Mouse (Mus musculus) midbrain, embryonic 11.5 days (tissue): ENCODE results near the gene H2-Eb1. TPM values are rescaled to one million over a fixed set of nuclear protein-coding genes. Genes with fewer than 3 reads are reported as not detected.

Source experiments
- ATAC-seq: fragments of 200-750 bp; cut with Nextera tagmentation; 2 replicates; pipeline ENCODE4 v1.8.0; 2017; ENCODE audit warnings: moderate TSS enrichment, moderate library complexity; ENCODE audit not compliant: low FRiP score
- DNase-seq: peaks from one replicate; pipeline ENCODE4 v3.0.0; 2015; ENCODE audit warnings: low spot score; ENCODE audit errors: missing footprints
- H3K27ac ChIP-seq: fragments of 300-500 bp; sonication (generic); 2 replicates; pipeline ENCODE4 v1.5.1; 2014; ENCODE audit warnings: low read depth, low read length
- H3K27me3 ChIP-seq: fragments of 300-500 bp; sonication (generic); 2 replicates; pipeline ENCODE4 v1.6.1; 2014; ENCODE audit warnings: mild to moderate bottlenecking, low read length, moderate library complexity, mixed read lengths; ENCODE audit not compliant: control insufficient read depth, insufficient read depth
- H3K36me3 ChIP-seq: fragments of 300-500 bp; sonication (generic); 2 replicates; pipeline ENCODE4 v1.6.1; 2014; ENCODE audit warnings: mild to moderate bottlenecking, low read length, moderate library complexity, mixed read lengths; ENCODE audit not compliant: control insufficient read depth, insufficient read depth
- H3K4me1 ChIP-seq: fragments of 300-500 bp; sonication (generic); 2 replicates; pipeline ENCODE4 v1.6.1; 2014; ENCODE audit warnings: low read length; ENCODE audit not compliant: control insufficient read depth, insufficient read depth
- H3K4me2 ChIP-seq: fragments of 300-500 bp; sonication (generic); 2 replicates; pipeline ENCODE4 v1.6.1; 2014; ENCODE audit warnings: mild to moderate bottlenecking, moderate library complexity
- H3K4me3 ChIP-seq: fragments of 300-500 bp; sonication (generic); 2 replicates; pipeline ENCODE4 v1.5.1; 2014; ENCODE audit warnings: low read depth, low read length
- H3K9ac ChIP-seq: fragments of 300-500 bp; sonication (generic); 2 replicates; pipeline ENCODE4 v1.6.1; 2014; ENCODE audit warnings: low read length
- H3K9me3 ChIP-seq: fragments of 300-500 bp; sonication (generic); 2 replicates; pipeline ENCODE4 v1.6.1; 2016; ENCODE audit warnings: low read length; ENCODE audit not compliant: control insufficient read depth
- WGBS: fragments of 180-500 bp; shearing (Covaris S2); extraction: QIAGEN DNeasy Blood & Tissue Kit; methylation state at CpG from one replicate; pipeline ENCODE4 v1.1.7; 2014; 5-methylcytosine and 5-hydroxymethylcytosine counted together
- polyA plus RNA-seq: library from polyadenylated mRNA; unstranded; fragments of >200 nt; fragmentation: Nextera tagmentation; extraction: Ambion mirVana; gene quantifications from 2 replicates; pipeline ENCODE4 v1.2.1, GENCODE M21; 2014

H2-Eb1 gene
- polyA plus RNA-seq, 1 experiment from 2014 or later, result 1.7 TPM

- no peak for ATAC-seq
- Histone ChIP-seq H3K4me1 (no peaks in the 10 kb centered on the region), H3K9ac (no peak overlapping the region), H3K27me3 (no peaks in the 10 kb centered on the region), H3K9me3 (no peaks in the 10 kb centered on the region), H3K4me2 (no peak overlapping the region), H3K4me3 (no peak overlapping the region), H3K36me3 (no peaks in the 10 kb centered on the region), H3K27ac (no peak overlapping the region)
- 75% methylated on average over 6 of the region's 6 CpGs for WGBS
- no peak for DNase-seq
Measured at GRCm38 (mm10) chr17:34347606-34348308, 42.1 kb downstream of the H2-Eb1 start.

- Histone ChIP-seq H3K27ac (no peak overlapping the region), H3K9me3 (no peaks in the 10 kb centered on the region), H3K9ac (no peak overlapping the region), H3K4me1 (no peaks in the 10 kb centered on the region), H3K27me3 (no peaks in the 10 kb centered on the region), H3K36me3 (no peaks in the 10 kb centered on the region), H3K4me2 (no peak overlapping the region), H3K4me3 (no peak overlapping the region)
- ATAC-seq, result no peak
- WGBS, result 8% methylated on average over 4 of the region's 4 CpGs
- peak; percentile 98 for DNase-seq
Measured at GRCm38 (mm10) chr17:34349429-34349828, 43.8 kb downstream of the H2-Eb1 start.

GRCm38 (mm10) chr17:34354539-34354938 lies 48.9 kb downstream of the H2-Eb1 start, which contains the start of gene Btnl2:
TSS of gene Btnl2 (plus strand) at chr17:34354822.
- no peak within 1 kb of the TSS for H3K9ac ChIP-seq
- H3K4me2 ChIP-seq, result no peak within 1 kb of the TSS
- no peak within 1 kb of the TSS for H3K27ac ChIP-seq
- H3K9me3 ChIP-seq, result no peaks in the 10 kb centered on the region
- no peak for DNase-seq
- H3K36me3 ChIP-seq, result no peaks in the 10 kb centered on the region
- no peak for ATAC-seq
- no peaks in the 10 kb centered on the region for H3K27me3 ChIP-seq
- 92% methylated on average over 5 of the region's 5 CpGs for WGBS
- no peaks in the 10 kb centered on the region for H3K4me1 ChIP-seq
- H3K4me3 ChIP-seq, result no peak within 1 kb of the TSS

- Histone ChIP-seq H3K9ac (no peak overlapping the region), H3K27ac (no peak overlapping the region), H3K27me3 (no peaks in the 10 kb centered on the region), H3K4me3 (no peak overlapping the region), H3K4me2 (no peak overlapping the region), H3K9me3 (no peaks in the 10 kb centered on the region), H3K36me3 (no peaks in the 10 kb centered on the region), H3K4me1 (no peaks in the 10 kb centered on the region)
- ATAC-seq, result no peak
- 95% methylated on average over 1 of the region's 1 CpGs for WGBS
- DNase-seq, result no peak
Measured at GRCm38 (mm10) chr17:34354940-34355339, 49.3 kb downstream of the H2-Eb1 start.

GRCm38 (mm10) chr17:34362954-34363546 lies 57.4 kb downstream of the H2-Eb1 start:
- no peak for ATAC-seq
- no peaks in the 10 kb centered on the region for H3K27me3 ChIP-seq
- H3K4me2 ChIP-seq, result no peak overlapping the region
- 85% methylated on average over 15 of the region's 15 CpGs for WGBS
- H3K27ac ChIP-seq, result no peak overlapping the region
- DNase-seq, result no peak
- H3K9me3 ChIP-seq, result no peaks in the 10 kb centered on the region
- H3K4me1 ChIP-seq, result no peaks in the 10 kb centered on the region
- no peaks in the 10 kb centered on the region for H3K36me3 ChIP-seq
- H3K4me3 ChIP-seq, result no peak overlapping the region
- H3K9ac ChIP-seq, result no peak overlapping the region

GRCm38 (mm10) chr17:34363676-34364310 lies 58.1 kb downstream of the H2-Eb1 start:
- ATAC-seq (no peak), DNase-seq (no peak)
- WGBS, result 81% methylated on average over 3 of the region's 3 CpGs
- H3K9me3 ChIP-seq, result no peaks in the 10 kb centered on the region
- no peaks in the 10 kb centered on the region for H3K36me3 ChIP-seq
- no peaks in the 10 kb centered on the region for H3K27me3 ChIP-seq
- H3K9ac ChIP-seq, result no peak overlapping the region
- H3K27ac ChIP-seq, result no peak overlapping the region
- H3K4me2 ChIP-seq, result no peak overlapping the region
- H3K4me3 ChIP-seq, result no peak overlapping the region
- no peaks in the 10 kb centered on the region for H3K4me1 ChIP-seq

GRCm38 (mm10) chr17:34365031-34365430 lies 59.4 kb downstream of the H2-Eb1 start:
- H3K4me1 ChIP-seq, result no peaks in the 10 kb centered on the region
- H3K4me3 ChIP-seq, result no peak overlapping the region
- no peaks in the 10 kb centered on the region for H3K27me3 ChIP-seq
- no peaks in the 10 kb centered on the region for H3K36me3 ChIP-seq
- 74% methylated on average over 10 of the region's 10 CpGs for whole genome bisulfite sequencing
- H3K4me2 ChIP-seq, result no peak overlapping the region
- ATAC-seq (no peak), DNase-seq (no peak)
- no peak overlapping the region for H3K27ac ChIP-seq
- no peak overlapping the region for H3K9ac ChIP-seq
- H3K9me3 ChIP-seq, result no peaks in the 10 kb centered on the region
